Mouse (Mus musculus) neural tube, embryonic 14.5 days (tissue): ENCODE results near the gene Fnbp1l. TPM values are rescaled to one million over a fixed set of nuclear protein-coding genes. Genes with fewer than 3 reads are reported as not detected.

ENCODE experiments used
- ATAC-seq: fragments of 200-750 bp; cut with Nextera tagmentation; 2 replicates; pipeline ENCODE4 v1.8.0; 2017; ENCODE audit warnings: low read depth, mild to moderate bottlenecking, moderate TSS enrichment, moderate library complexity
- H3K27ac ChIP-seq: fragments of 300-500 bp; sonication (generic); 2 replicates; pipeline ENCODE4 v1.5.1; 2014; ENCODE audit warnings: low read depth, mild to moderate bottlenecking, control low read depth, low read length, moderate library complexity, mixed read lengths
- H3K27me3 ChIP-seq: fragments of 300-500 bp; sonication (generic); 2 replicates; pipeline ENCODE4 v1.6.1; 2014; ENCODE audit warnings: low read length; ENCODE audit not compliant: control insufficient read depth, insufficient read depth
- H3K36me3 ChIP-seq: fragments of 300-500 bp; sonication (generic); 2 replicates; pipeline ENCODE4 v1.6.1; 2014; ENCODE audit warnings: low read length, mixed read lengths; ENCODE audit not compliant: control insufficient read depth, insufficient read depth
- H3K4me1 ChIP-seq: fragments of 300-500 bp; sonication (generic); 2 replicates; pipeline ENCODE4 v1.6.1; 2014; ENCODE audit warnings: low read length; ENCODE audit not compliant: control insufficient read depth, insufficient read depth
- H3K4me2 ChIP-seq: fragments of 300-500 bp; sonication (generic); 2 replicates; pipeline ENCODE4 v1.6.1; 2014; ENCODE audit warnings: mild to moderate bottlenecking, low read depth, low read length, control low read depth
- H3K4me3 ChIP-seq: fragments of 300-500 bp; sonication (generic); 2 replicates; pipeline ENCODE4 v1.5.1; 2014; ENCODE audit warnings: low read depth, low read length, control low read depth, mixed read lengths
- H3K9ac ChIP-seq: fragments of 300-500 bp; sonication (generic); replicated peaks from 2 replicates; pipeline ENCODE4 v1.6.1; 2014; ENCODE audit warnings: low read depth, mild to moderate bottlenecking, control low read depth, low read length, mixed read lengths
- H3K9me3 ChIP-seq: fragments of 300-500 bp; sonication (generic); 2 replicates; pipeline ENCODE4 v1.6.1; 2016; ENCODE audit warnings: low read length; ENCODE audit not compliant: control insufficient read depth
- WGBS: fragments of 180-500 bp; shearing (Covaris S2); extraction: QIAGEN DNeasy Blood & Tissue Kit; methylation state at CpG from one replicate; pipeline ENCODE4 v1.1.7; 2014; 5-methylcytosine and 5-hydroxymethylcytosine counted together
- polyA plus RNA-seq: library from polyadenylated mRNA; unstranded; fragments of >200 nt; fragmentation: Nextera tagmentation; extraction: Ambion mirVana; gene quantifications from 2 replicates; pipeline ENCODE4 v1.2.1, GENCODE M21; 2014

Gene Fnbp1l
- polyA plus RNA-seq, 1 experiment from 2014 or later = 214 TPM

DNA sequence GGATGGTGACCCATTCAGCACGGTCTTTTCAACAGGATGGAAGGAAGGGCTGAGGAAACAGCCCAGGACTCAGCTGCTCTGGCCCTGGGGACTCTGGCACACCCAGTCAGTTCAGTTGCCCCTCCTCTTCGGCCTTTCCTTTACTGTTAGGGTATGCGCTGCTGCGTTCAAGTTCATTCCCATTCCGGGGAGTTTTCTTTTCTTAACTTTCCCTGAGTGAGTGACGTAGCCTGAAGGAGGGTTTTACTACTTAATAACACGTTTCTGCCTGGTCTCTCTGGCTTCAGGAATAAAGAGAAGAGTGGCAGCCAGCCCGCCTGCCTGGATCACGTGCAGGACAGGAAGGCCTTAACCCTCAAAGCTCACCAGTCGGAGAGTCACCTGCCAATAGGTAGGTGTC lies 108.6 kb downstream of the Fnbp1l start:
- Histone ChIP-seq H3K9me3 (no peaks in the 10 kb centered on the region), H3K4me3 (no peak overlapping the region), H3K27me3 (no peaks in the 10 kb centered on the region), H3K36me3 (no peaks in the 10 kb centered on the region), H3K4me1 (no peaks in the 10 kb centered on the region), H3K27ac (no peak overlapping the region), H3K4me2 (no peak overlapping the region), H3K9ac (no peak overlapping the region)
- 70% methylated on average over 10 of the region's 10 CpGs for WGBS
- ATAC-seq = no peak

DNA sequence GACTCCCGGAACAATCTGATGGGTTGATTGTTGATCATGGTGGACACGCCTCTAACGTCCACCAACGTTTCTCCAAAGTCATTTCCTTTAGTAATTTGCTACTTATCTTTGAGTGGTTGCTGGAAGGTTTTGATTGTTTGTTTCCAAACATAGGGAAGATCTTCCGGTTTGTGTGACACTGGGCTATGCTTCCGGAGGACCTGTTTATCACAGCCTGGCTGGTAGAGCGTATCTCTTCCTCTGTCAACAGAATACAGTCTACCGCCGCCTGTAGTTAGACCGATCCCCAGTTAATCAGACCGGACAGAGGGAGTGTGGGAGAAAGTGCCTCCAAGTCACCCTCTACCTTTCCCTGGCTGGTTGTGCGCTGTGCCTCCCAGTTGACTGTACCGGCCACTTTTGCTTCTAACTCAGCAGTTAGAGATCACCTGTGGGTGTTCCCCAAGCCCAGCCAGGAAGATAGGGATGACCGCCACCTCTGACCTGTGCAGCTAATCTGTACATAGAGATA lies 109.2 kb downstream of the Fnbp1l start:
- no peak overlapping the region for H3K4me3 ChIP-seq
- H3K4me1 ChIP-seq = no peaks in the 10 kb centered on the region
- no peak for ATAC-seq
- H3K9me3 ChIP-seq = no peaks in the 10 kb centered on the region
- no peaks in the 10 kb centered on the region for H3K36me3 ChIP-seq
- H3K9ac ChIP-seq = no peak overlapping the region
- 85% methylated on average over 14 of the region's 14 CpGs for WGBS
- no peak overlapping the region for H3K4me2 ChIP-seq
- no peak overlapping the region for H3K27ac ChIP-seq
- H3K27me3 ChIP-seq = no peaks in the 10 kb centered on the region

DNA sequence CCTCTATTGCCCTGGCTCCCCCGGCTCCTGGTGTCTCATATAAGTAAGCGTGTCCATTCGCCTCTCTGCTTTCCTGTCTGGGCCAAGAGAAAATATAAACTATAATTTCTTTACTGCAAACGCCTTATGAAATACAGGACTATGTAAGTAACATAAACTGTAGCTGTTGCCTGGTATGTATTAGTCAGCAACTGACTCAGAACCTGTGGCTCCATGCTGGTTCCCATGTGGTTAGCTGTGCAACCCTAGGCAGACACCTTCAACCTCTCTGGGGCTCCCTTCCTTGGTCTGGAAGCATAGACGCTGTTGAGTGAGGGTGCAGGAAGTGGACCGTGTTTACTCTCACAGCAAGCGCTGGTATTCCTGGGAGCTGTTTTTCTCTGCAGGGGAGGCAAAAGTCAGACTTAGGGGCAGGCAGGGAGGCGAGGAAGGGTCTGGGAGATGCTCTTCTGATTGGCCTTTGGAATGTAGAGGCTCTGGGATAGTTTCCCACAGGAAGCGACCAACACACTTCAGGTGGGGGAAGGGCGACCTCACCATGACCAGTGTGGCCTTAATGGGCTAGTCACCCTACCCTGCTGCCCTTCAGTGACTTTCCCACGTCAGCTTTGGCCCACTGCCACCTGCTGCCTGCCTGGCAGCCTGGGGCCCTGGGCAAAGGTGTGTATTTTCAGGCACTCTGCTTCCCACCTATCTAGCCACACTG lies 109.8 kb downstream of the Fnbp1l start:
- Histone ChIP-seq H3K27ac (peak overlapping the region; percentile 44), H3K4me2 (no peak overlapping the region), H3K4me3 (no peak overlapping the region), H3K9ac (no peak overlapping the region), H3K9me3 (no peaks in the 10 kb centered on the region), H3K36me3 (no peaks in the 10 kb centered on the region), H3K27me3 (no peaks in the 10 kb centered on the region), H3K4me1 (no peaks in the 10 kb centered on the region)
- no peak for ATAC-seq
- WGBS = 67% methylated on average over 11 of the region's 11 CpGs

DNA sequence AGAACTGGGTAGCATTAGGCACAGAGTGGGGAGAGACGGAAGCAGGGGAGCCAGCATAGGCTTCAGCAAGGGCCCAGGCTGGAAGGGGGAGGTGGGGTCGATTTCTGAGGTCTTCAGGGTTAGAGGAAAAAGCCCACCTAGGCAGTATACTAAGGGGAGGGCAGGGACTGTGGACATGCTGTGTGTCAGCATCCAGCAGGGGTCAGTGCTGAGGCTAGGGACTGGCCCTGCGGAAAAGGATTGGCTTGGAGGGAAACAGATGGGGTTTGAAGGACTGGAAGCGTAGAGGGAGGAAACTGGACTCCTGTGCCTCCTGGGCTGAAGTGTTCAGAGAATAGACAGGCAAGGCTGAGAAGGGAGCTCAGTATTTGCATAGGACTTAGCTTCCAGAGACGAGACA lies 110.4 kb downstream of the Fnbp1l start:
- Histone ChIP-seq H3K27me3 (no peaks in the 10 kb centered on the region), H3K4me1 (no peaks in the 10 kb centered on the region), H3K4me3 (no peak overlapping the region), H3K9ac (no peak overlapping the region), H3K9me3 (no peaks in the 10 kb centered on the region), H3K4me2 (no peak overlapping the region), H3K27ac (peak overlapping the region; percentile 44), H3K36me3 (no peaks in the 10 kb centered on the region)
- ATAC-seq = peak; percentile 48; the same call in 1 of the 2 replicates
- 43% methylated on average over 5 of the region's 5 CpGs for WGBS

DNA sequence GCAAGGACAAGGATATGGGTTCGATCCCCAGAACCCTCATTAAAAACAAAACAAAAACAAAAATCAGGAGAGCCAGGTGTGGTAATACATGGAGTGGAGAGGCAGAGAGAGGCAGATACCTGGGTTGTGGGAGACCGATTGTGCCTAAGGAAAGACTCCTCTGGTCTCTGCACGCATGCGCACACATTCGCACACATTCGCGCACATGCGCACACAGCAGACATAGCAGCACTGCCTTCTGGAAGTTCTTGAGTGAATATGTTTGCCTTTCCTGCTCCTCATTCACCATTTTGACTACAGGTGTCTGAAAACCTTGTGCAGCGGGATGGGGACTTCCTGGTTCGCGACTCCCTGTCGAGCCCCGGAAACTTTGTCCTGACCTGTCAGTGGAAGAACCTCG lies 111.7 kb downstream of the Fnbp1l start:
- Histone ChIP-seq H3K4me2 (no peak overlapping the region), H3K27me3 (no peaks in the 10 kb centered on the region), H3K4me3 (no peak overlapping the region), H3K9ac (no peak overlapping the region), H3K36me3 (no peaks in the 10 kb centered on the region), H3K4me1 (no peaks in the 10 kb centered on the region), H3K9me3 (no peaks in the 10 kb centered on the region), H3K27ac (no peak overlapping the region)
- ATAC-seq = no peak
- WGBS = 98% methylated on average over 14 of the region's 14 CpGs

DNA sequence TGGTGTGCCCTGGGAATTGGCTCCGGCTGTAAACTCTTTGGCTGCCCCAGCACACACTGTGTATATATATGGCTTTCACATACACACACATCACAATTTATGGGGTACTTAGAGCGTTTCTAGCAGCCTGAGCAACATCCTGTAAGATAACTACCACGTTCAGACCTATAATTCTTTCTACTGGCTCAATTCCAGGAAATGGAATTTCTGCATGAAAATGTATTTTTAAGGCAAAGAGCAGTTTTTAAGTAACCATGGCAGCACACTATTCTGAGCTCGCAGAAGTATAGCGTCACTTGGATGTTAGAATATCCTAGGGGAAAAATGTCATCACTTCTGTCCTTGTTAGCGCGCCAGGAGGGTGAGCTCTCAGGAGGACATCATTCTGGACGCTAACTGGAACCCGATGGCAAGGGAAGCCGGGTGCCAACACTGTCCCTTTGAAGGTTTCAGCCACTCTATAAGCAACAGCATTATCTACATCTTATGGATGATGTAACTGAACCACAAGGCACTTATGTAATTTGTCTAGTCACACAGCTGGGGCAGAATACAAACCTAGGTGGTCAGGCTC lies 113.1 kb downstream of the Fnbp1l start:
- H3K9ac ChIP-seq = no peak overlapping the region
- peak overlapping the region; percentile 1; the same call in 1 of the 2 replicates for H3K4me2 ChIP-seq
- H3K36me3 ChIP-seq = no peaks in the 10 kb centered on the region
- ATAC-seq = peak; percentile 77; the same call in 1 of the 2 replicates
- H3K27ac ChIP-seq = peak overlapping the region; percentile 64; the same call in 1 of the 2 replicates
- no peaks in the 10 kb centered on the region for H3K9me3 ChIP-seq
- H3K4me3 ChIP-seq = no peak overlapping the region
- no peaks in the 10 kb centered on the region for H3K4me1 ChIP-seq
- WGBS = 44% methylated on average over 10 of the region's 10 CpGs
- no peaks in the 10 kb centered on the region for H3K27me3 ChIP-seq

DNA sequence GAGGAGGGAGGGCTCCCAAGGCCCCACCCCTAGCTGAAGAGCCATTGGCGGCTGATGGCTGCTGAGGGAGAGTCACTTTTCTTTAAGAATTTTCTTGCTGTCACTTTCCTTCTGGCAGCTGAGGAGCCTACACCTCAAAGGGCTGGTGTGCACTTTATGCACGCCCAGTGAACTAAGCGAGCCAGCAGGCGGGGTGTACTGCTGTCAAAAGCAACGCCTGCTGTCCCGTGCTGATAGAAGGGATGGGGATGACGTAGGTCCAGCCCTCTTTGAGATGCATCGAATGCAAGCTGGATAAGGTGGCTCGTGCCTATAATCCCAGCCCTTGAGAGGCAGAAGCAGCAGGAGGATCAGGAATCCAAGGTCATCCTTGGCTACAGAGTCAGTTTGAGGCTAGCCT lies 118.6 kb downstream of the Fnbp1l start:
- no peak overlapping the region for H3K4me2 ChIP-seq
- no peak overlapping the region for H3K27ac ChIP-seq
- WGBS = 92% methylated on average over 9 of the region's 9 CpGs
- no peak for ATAC-seq
- no peaks in the 10 kb centered on the region for H3K4me1 ChIP-seq
- no peaks in the 10 kb centered on the region for H3K9me3 ChIP-seq
- H3K9ac ChIP-seq = no peak overlapping the region
- no peaks in the 10 kb centered on the region for H3K27me3 ChIP-seq
- H3K4me3 ChIP-seq = no peak overlapping the region
- no peaks in the 10 kb centered on the region for H3K36me3 ChIP-seq

DNA sequence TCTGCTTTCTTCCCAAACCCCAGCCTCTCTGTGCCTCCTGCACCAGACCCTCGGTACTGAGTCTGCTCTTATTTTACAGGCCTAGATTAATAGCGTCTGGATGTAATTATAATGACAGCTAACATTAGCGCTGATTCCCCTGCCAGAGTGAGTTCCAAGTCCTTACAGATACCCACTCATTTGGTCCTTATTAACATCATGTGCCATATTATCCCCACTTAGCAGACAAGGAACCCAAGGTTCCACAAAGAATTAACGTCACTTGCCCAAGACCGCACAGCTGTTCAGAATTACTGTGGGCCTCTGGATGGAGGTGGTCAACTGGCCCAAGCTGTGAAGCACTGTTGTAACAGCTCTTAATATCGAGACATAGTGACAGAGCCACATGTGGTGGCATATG lies 119.9 kb downstream of the Fnbp1l start:
- H3K9me3 ChIP-seq = no peaks in the 10 kb centered on the region
- no peak overlapping the region for H3K4me2 ChIP-seq
- no peak overlapping the region for H3K27ac ChIP-seq
- 73% methylated on average over 6 of the region's 6 CpGs for WGBS
- H3K4me3 ChIP-seq = no peak overlapping the region
- H3K4me1 ChIP-seq = no peaks in the 10 kb centered on the region
- H3K36me3 ChIP-seq = no peaks in the 10 kb centered on the region
- no peak for ATAC-seq
- no peaks in the 10 kb centered on the region for H3K27me3 ChIP-seq
- H3K9ac ChIP-seq = no peak overlapping the region

DNA sequence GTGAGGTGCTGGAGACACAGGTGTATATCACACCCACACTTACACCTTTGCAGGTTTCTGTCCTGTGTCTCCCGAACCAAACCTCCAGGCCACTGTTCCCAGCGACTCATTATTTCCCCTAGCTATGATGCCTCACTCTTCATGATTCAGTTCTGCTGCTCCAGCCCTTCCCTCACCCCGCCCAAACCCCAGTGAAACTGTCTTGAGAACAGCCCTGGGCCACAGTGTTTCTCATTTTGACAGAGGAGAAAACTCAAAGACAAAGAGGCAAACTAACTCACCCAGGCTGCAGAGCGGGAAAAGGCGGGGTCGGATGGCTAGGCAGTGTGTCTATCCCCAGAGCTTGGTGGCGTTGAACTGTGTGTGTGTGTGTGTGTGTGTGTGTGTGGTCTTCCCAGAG lies 121.0 kb downstream of the Fnbp1l start:
- Histone ChIP-seq H3K9me3 (no peaks in the 10 kb centered on the region), H3K27ac (no peak overlapping the region), H3K27me3 (no peaks in the 10 kb centered on the region), H3K4me2 (no peak overlapping the region), H3K36me3 (no peaks in the 10 kb centered on the region), H3K4me3 (no peak overlapping the region), H3K4me1 (no peaks in the 10 kb centered on the region), H3K9ac (no peak overlapping the region)
- WGBS = 86% methylated on average over 7 of the region's 7 CpGs
- no peak for ATAC-seq
